Mouse (Mus musculus) stomach, postnatal 0 days (tissue): ENCODE measurements around the gene H2al1i. TPM values are rescaled to one million over a fixed set of nuclear protein-coding genes. Genes with fewer than 3 reads are reported as not detected.

Experiments
- ATAC-seq: fragments of 200-750 bp; cut with Nextera tagmentation; 2 replicates; pipeline ENCODE4 v1.8.0; 2017; ENCODE audit not compliant: low FRiP score, low TSS enrichment
- DNase-seq: peaks from one replicate; pipeline ENCODE4 v3.0.0-alpha.2; 2016; ENCODE audit warnings: low spot score
- H3K27ac ChIP-seq: fragments of 300-500 bp; sonication (generic); replicated peaks from 2 replicates; pipeline ENCODE4 v1.5.1; 2014; ENCODE audit warnings: mild to moderate bottlenecking, control low read depth
- H3K27me3 ChIP-seq: fragments of 300-500 bp; sonication (generic); 2 replicates; pipeline ENCODE4 v1.6.1; 2014; ENCODE audit warnings: low read length; ENCODE audit not compliant: control insufficient read depth, insufficient read depth
- H3K36me3 ChIP-seq: fragments of 300-500 bp; sonication (generic); 2 replicates; pipeline ENCODE4 v1.6.1; 2014; ENCODE audit warnings: low read length, mixed read lengths; ENCODE audit not compliant: control insufficient read depth, insufficient read depth
- H3K4me1 ChIP-seq: fragments of 300-500 bp; sonication (generic); replicated peaks from 2 replicates; pipeline ENCODE4 v1.6.1; 2014; ENCODE audit warnings: antibody characterized with exemption; ENCODE audit not compliant: control insufficient read depth, insufficient read depth
- H3K4me2 ChIP-seq: fragments of 300-500 bp; sonication (generic); replicated peaks from 2 replicates; pipeline ENCODE4 v1.6.1; 2014; ENCODE audit warnings: low read depth, mild to moderate bottlenecking, control low read depth, moderate library complexity
- H3K4me3 ChIP-seq: fragments of 300-500 bp; sonication (generic); 2 replicates; pipeline ENCODE4 v1.5.1; 2014; ENCODE audit warnings: low read depth, low read length, control low read depth
- H3K9ac ChIP-seq: fragments of 300-500 bp; sonication (generic); 2 replicates; pipeline ENCODE4 v1.6.1; 2014; ENCODE audit warnings: mild to moderate bottlenecking, low read length, control low read depth, mixed read lengths
- H3K9me3 ChIP-seq: fragments of 300-500 bp; sonication (generic); 2 replicates; pipeline ENCODE4 v1.6.1; 2016; ENCODE audit warnings: low read length; ENCODE audit not compliant: control insufficient read depth
- CTCF ChIP-seq: IDR thresholded peaks from 2 replicates; pipeline ENCODE4 v1.5.1; 2016; ENCODE audit warnings: antibody characterized with exemption, low read depth, mild to moderate bottlenecking, moderate library complexity
- EP300 ChIP-seq: optimal IDR thresholded peaks from 2 replicates; pipeline ENCODE3; 2016; ENCODE audit warnings: antibody characterized with exemption
- WGBS: fragments of 180-500 bp; shearing (Covaris S2); extraction: QIAGEN DNeasy Blood & Tissue Kit; methylation state at CpG from one replicate; pipeline ENCODE4 v1.1.7; 2014; 5-methylcytosine and 5-hydroxymethylcytosine counted together
- polyA plus RNA-seq: library from polyadenylated mRNA; unstranded; fragments of >200 nt; fragmentation: Nextera tagmentation; extraction: Ambion mirVana; gene quantifications from 2 replicates; pipeline ENCODE4 v1.2.1, GENCODE M21; 2015

Gene H2al1i
- polyA plus RNA-seq, 1 experiment from 2014 or later = not detected

DNA sequence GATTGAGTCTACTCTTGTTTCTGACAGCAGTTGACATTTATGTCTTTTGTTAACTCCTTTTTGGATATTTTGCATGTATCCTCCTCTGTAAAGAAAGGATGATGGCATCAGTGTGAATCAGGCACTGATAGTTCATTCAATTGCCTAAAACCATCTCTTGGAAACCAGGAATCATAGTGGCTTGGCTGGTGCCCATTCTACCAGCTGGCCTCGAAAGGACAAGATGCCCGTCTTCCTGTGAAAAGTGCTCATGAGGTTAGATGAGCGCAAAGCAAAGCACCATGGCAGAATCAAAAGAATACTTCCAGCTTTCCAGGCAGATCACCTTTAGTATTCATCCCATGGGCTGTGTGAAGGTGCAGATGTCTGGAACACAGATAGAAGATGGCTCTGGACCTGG lies 22.3 kb downstream of the H2al1i start:
- DNase-seq (no peak), ATAC-seq (no peak)
- 92% methylated on average over 3 of the region's 3 CpGs for WGBS
- H3K4me2 ChIP-seq = no peak overlapping the region
- no peaks in the 10 kb centered on the region for H3K27me3 ChIP-seq
- TF ChIP-seq EP300 = no peak
- TF ChIP-seq CTCF = no peak
- no peak overlapping the region for H3K4me3 ChIP-seq
- no peaks in the 10 kb centered on the region for H3K9me3 ChIP-seq
- no peaks in the 10 kb centered on the region for H3K36me3 ChIP-seq
- H3K9ac ChIP-seq = no peak overlapping the region
- no peak overlapping the region for H3K27ac ChIP-seq
- no peaks in the 10 kb centered on the region for H3K4me1 ChIP-seq

DNA sequence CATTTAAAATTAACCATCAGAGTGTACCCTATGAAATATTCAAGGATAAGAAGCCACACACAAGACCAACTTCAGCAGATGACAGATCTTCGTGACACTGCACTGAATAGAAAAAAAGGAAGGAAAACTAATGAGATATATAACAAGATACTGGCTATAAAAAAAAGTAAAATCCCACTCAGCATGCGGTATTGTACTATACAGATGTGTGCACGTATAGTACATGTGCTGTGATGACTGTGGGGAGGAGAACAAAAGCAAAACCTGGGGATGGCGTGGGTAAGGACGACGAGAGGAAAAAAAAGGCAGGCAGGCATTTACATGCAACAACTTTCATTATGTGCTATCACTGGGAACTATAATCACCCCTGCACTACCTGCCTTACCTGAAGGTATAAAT lies 36.4 kb downstream of the H2al1i start:
- Histone ChIP-seq H3K9me3 (no peaks in the 10 kb centered on the region), H3K36me3 (no peaks in the 10 kb centered on the region), H3K27ac (no peak overlapping the region), H3K27me3 (no peaks in the 10 kb centered on the region), H3K4me3 (no peak overlapping the region), H3K4me2 (no peak overlapping the region), H3K9ac (no peak overlapping the region), H3K4me1 (no peaks in the 10 kb centered on the region)
- WGBS = 74% methylated on average over 6 of the region's 6 CpGs
- DNase-seq (no peak), ATAC-seq (no peak)
- no peak for TF ChIP-seq EP300
- no peak for TF ChIP-seq CTCF

DNA sequence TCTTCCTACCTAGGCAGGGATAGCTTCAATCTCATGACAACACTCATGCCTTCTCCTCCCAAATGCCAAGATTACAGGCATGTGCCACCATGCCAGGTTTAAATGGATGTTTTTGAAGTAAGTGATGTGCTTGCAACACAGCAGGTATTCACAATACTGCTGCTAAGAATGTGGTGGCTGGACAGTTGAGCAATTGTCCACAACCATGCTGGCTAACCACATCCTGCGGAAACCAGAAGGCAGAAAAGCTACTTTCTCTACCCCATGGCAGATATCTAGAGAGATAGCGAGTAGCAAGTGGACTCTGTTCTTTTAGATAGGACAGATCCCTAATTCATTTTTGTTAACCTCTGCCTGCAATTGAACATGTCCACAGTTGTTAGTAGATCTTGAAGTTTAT lies 36.8 kb downstream of the H2al1i start:
- DNase-seq (no peak), ATAC-seq (no peak)
- Histone ChIP-seq H3K4me1 (no peaks in the 10 kb centered on the region), H3K9ac (no peak overlapping the region), H3K9me3 (no peaks in the 10 kb centered on the region), H3K4me2 (no peak overlapping the region), H3K27me3 (no peaks in the 10 kb centered on the region), H3K4me3 (no peak overlapping the region), H3K36me3 (no peaks in the 10 kb centered on the region), H3K27ac (no peak overlapping the region)
- 93% methylated on average over 2 of the region's 2 CpGs for WGBS
- no peak for TF ChIP-seq CTCF
- no peak for TF ChIP-seq EP300

DNA sequence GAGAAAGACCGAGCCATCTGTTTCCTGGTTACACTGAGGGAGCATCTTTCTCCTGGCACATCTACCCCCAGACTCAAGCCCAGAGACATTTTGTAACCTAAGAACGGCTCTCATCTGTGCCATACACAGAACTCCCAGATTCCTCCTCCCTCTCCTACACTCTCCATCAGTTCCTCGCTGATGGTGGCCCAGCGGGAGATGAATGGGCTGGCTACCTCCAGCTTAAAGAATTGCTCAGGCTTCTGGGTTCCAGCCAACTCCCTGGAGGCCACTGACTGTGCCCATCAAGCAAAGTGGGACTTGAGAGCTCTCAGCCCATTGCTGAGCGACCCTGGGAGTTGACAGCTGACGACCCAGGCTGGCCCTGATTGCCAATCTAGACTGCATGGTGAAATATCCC lies 39.4 kb downstream of the H2al1i start:
- Histone ChIP-seq H3K4me3 (no peak overlapping the region), H3K27me3 (no peaks in the 10 kb centered on the region), H3K36me3 (no peaks in the 10 kb centered on the region), H3K4me1 (no peaks in the 10 kb centered on the region), H3K9ac (no peak overlapping the region), H3K27ac (no peak overlapping the region), H3K4me2 (no peak overlapping the region), H3K9me3 (no peaks in the 10 kb centered on the region)
- no peak for DNase-seq
- ATAC-seq = no peak
- WGBS = 64% methylated on average over 6 of the region's 6 CpGs
- TF ChIP-seq CTCF (no peak), EP300 (no peak)

DNA sequence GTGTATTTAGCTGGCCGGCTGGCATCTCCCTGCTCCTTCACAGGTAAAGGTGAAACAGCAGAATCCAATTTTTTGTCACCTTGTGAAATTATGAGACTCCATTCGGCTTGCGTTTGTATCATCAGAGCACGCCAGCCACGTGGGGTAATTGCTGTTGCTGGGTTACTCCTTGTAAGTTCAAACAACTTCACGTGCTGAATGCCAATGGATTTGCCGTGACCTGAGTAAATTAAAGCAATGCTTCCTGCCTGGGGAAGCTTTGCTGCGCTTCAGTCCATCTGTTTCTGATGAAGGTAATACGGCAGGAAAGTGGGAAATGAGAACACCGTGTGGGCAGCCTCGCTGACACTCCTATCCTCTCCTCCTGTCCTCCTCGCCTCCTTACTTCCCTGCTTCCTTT lies 40.7 kb downstream of the H2al1i start:
- DNase-seq = no peak

More for the DNA sequence above, 40.7 kb downstream of the H2al1i start:
- no peaks in the 10 kb centered on the region for H3K9me3 ChIP-seq
- TF ChIP-seq CTCF = no peak
- no peak for TF ChIP-seq EP300
- no peak for ATAC-seq
- H3K27me3 ChIP-seq = no peaks in the 10 kb centered on the region
- no peak overlapping the region for H3K27ac ChIP-seq
- H3K36me3 ChIP-seq = no peaks in the 10 kb centered on the region
- H3K4me2 ChIP-seq = no peak overlapping the region
- no peak overlapping the region for H3K9ac ChIP-seq
- H3K4me3 ChIP-seq = no peak overlapping the region
- H3K4me1 ChIP-seq = no peaks in the 10 kb centered on the region
- 64% methylated on average over 12 of the region's 12 CpGs for WGBS

Other genes with a start within 250 kb of the H2al1i start
- gene H2al1a, start 25.4 kb upstream of the H2al1i start, polyA plus RNA-seq = not detected in 2 replicates
- gene H2al1b, start 22.2 kb upstream of the H2al1i start, polyA plus RNA-seq = not detected in 2 replicates
- gene H2al1c, start 19.0 kb upstream of the H2al1i start, polyA plus RNA-seq = not detected in 2 replicates
- not detected in 2 replicates for gene H2al1d, start 15.8 kb upstream of the H2al1i start, polyA plus RNA-seq
- not detected in 2 replicates for gene H2al1e, start 12.7 kb upstream of the H2al1i start, polyA plus RNA-seq
- gene H2al1f, start 9.5 kb upstream of the H2al1i start, polyA plus RNA-seq = not detected in 2 replicates
- gene H2al1g, start 6.4 kb upstream of the H2al1i start, polyA plus RNA-seq = not detected in 2 replicates
- gene H2al1h, start 3.2 kb upstream of the H2al1i start, polyA plus RNA-seq = not detected in 2 replicates
- not detected in 2 replicates for gene H2al1j, start 3.2 kb downstream of the H2al1i start, polyA plus RNA-seq